7 mouse cellular contexts compared by ENCODE assay signal in the genomic region with DNA sequence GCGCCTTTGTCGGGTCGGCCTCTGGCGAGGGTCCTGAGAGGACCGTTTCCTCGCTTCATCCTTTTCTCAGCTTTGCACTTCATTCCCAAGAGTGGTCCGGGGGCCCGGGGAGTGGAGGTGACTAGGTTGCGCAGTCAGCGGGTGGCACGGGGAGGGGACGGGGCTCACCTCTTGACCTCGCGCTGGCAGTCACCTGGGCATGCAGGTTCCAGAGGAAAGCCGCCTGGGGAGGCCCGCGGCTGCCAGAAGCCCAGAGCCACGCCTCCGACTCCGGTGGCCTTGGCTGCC. TPM values are rescaled to one million over a fixed set of nuclear protein-coding genes. Genes with fewer than 3 reads are reported as not detected.
DNase-seq lines count a peak whose midpoint lies in the region; ATAC-seq and TF ChIP-seq lines count a peak whose summit lies in the region.
"Not testable (repeated sequence)": the region's sequence is repeated elsewhere in the genome, so short reads cannot be mapped to it uniquely, and the experiment has no call there.

No protein-coding gene starts in this region.

- not testable (repeated sequence) for H3K36me3 ChIP-seq in heart, embryonic 14.5 days (ENCODE audit: control insufficient read depth, insufficient read depth, low read length); limb, embryonic 12.5 days

- H3K4me1 ChIP-seq in embryonic fibroblast, embryonic 13.5 days (ENCODE audit: control insufficient read depth, insufficient read depth, low read length); heart, embryonic 14.5 days (ENCODE audit: control insufficient read depth in 2 of 2, insufficient read depth in 2 of 2, low read length in 2 of 2); limb, embryonic 12.5 days (replicated peaks): not testable (repeated sequence)

- peak overlapping the region; percentile 70 for H3K4me2 ChIP-seq in heart, embryonic 14.5 days (ENCODE audit: low read length)
- H3K4me2 ChIP-seq in limb, embryonic 12.5 days: peak overlapping the region; percentile 77

- H3K9ac ChIP-seq in heart, embryonic 14.5 days (ENCODE audit: low read length): peak overlapping the region; percentile 27; the same call in 1 of the 2 replicates
- peak overlapping the region; percentile 57; the same call in 1 of the 2 replicates for H3K9ac ChIP-seq in limb, embryonic 12.5 days (replicated peaks)

- not testable (repeated sequence) for TF ChIP-seq POLR2A in embryonic fibroblast, embryonic 13.5 days (IDR thresholded peaks at IDR 0.05; ENCODE audit: low read depth, low read length)

- peak; percentile 11 to 17 for DNase-seq in cerebellum, adult 18-20 months
- peak; percentile 21 for DNase-seq in kidney, adult 11 months
- peak; percentile 10 for DNase-seq in lung, postnatal 36 days
- DNase-seq in right cerebral cortex, adult 2 months (ENCODE audit: low spot score in 2 of 2): peak; percentile 1 to 3

- ATAC-seq in heart, embryonic 14.5 days (ENCODE audit: insufficient number of reproducible peaks, insufficient read depth, low FRiP score, low read depth); limb, embryonic 12.5 days (ENCODE audit: insufficient number of reproducible peaks, insufficient read depth, low FRiP score, low TSS enrichment, low read depth): not testable (repeated sequence)

- H3K9me3 ChIP-seq in heart, embryonic 14.5 days (ENCODE audit: control insufficient read depth, low read length); limb, embryonic 12.5 days: not testable (repeated sequence)

- H3K27ac ChIP-seq in embryonic fibroblast, embryonic 13.5 days (ENCODE audit: insufficient read depth, low read length); heart, embryonic 14.5 days (replicated peaks in 1 of 2; ENCODE audit: control insufficient read depth in 1 of 2, insufficient read depth in 1 of 2, low read depth in 2 of 2, low read length in 2 of 2); limb, embryonic 12.5 days: not testable (repeated sequence)

- not testable (repeated sequence) for H3K27me3 ChIP-seq in heart, embryonic 14.5 days (ENCODE audit: control insufficient read depth, insufficient read depth, low read length); limb, embryonic 12.5 days

- H3K4me3 ChIP-seq in embryonic fibroblast, embryonic 13.5 days (ENCODE audit: insufficient read depth, low read length): peak overlapping the region; percentile 35; the same call in 1 of the 2 replicates
- peak overlapping the region; percentile 46 to 61 for H3K4me3 ChIP-seq in heart, embryonic 14.5 days (ENCODE audit: control insufficient read depth in 1 of 2, insufficient read depth in 1 of 2, low read depth in 1 of 2, low read length in 2 of 2)
- H3K4me3 ChIP-seq in limb, embryonic 12.5 days (replicated peaks): peak overlapping the region; percentile 50

- WGBS in heart, embryonic 14.5 days: 2% methylated on average over 11 of the region's 20 CpGs
- WGBS in limb, embryonic 12.5 days: under 1% methylated on average over 20 of the region's 20 CpGs

- TF ChIP-seq CTCF in embryonic fibroblast, embryonic 13.5 days (IDR thresholded peaks at IDR 0.05; ENCODE audit: borderline replicate concordance, insufficient read depth, low read length): not testable (repeated sequence)

RNA-seq across cellular contexts. Expression of a gene that starts 0.4 kb away (rescaled TPM):
- polyA plus RNA-seq in embryonic fibroblast, embryonic 13.5 days (2011; ENCODE audit: insufficient read length, low read depth, missing spikeins): not detected in 2 replicates
- 3.9 and 5.0 TPM in 2 replicates for polyA plus RNA-seq in heart, embryonic 14.5 days (2014; fragmentation: Nextera tagmentation; extraction: Ambion mirVana)
- polyA plus RNA-seq in limb, embryonic 12.5 days (2016; fragmentation: Nextera tagmentation; extraction: Ambion mirVana): 1.7 and 2.9 TPM in 2 replicates

RNA-seq across cellular contexts. Expression of a gene that starts 19.7 kb away (rescaled TPM):
- polyA plus RNA-seq in embryonic fibroblast, embryonic 13.5 days (2011; ENCODE audit: insufficient read length, low read depth, missing spikeins): not detected in 2 replicates
- polyA plus RNA-seq in heart, embryonic 14.5 days (2014; fragmentation: Nextera tagmentation; extraction: Ambion mirVana): not detected in 2 replicates
- not detected in 2 replicates for polyA plus RNA-seq in limb, embryonic 12.5 days (2016; fragmentation: Nextera tagmentation; extraction: Ambion mirVana)
